Mouse (Mus musculus) frontal cortex, adult (tissue): ENCODE data around the gene Gm48551.

Experiments used
- ATAC-seq: cut with Nextera tagmentation; 2 replicates; pipeline ENCODE4 v1.9.2; 2017; ENCODE audit warnings: mild to moderate bottlenecking, moderate library complexity, mixed read lengths; ENCODE audit not compliant: low TSS enrichment

Gm48551 gene

DNA sequence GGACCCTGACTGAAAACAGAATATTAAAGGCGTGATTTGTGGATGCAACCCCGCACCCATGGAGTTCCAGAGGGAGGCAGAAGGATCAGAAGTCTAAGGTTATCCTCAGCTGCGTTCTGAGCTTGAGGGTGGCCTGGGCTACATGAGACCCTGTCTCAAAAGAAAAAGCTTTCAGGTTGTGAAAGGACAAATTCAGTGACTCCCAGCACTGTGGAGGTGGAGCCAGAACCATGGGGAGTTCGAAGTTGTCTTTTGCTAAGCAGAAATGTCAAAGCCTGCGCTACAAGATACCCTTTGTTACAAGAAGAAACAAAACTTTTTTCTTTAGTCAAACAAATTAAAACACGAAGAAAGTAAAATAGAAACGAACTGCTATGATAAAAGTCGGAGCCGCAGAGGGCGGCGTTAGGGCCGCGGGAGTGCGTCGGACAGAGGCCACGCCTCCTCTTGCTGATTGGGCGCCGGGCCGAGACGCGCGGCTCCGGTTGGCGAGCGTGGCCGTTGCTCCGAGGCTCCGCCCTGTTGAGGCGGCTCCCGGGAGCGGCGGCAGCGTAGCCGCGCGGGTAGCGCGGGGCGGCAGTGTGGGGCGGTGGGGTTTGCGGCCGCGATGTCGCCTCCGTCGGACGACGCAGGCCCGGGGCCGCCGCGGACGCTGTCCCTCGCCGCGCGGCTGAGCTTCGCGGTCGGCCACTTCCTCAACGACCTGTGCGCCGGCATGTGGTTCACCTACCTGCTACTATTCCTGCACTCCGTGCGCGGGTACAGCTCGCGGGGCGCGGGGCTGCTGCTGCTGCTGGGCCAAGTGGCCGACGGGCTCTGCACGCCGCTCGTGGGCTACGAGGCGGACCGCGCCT lies 27.0 kb upstream of the Gm48551 start, which contains the start of gene Mfsd12:
Gene Mfsd12, plus strand, starts transcription at position 501 of the 854 bp plus-strand sequence.
- ATAC-seq: peak; percentile 91

- ATAC-seq: no peak
Measured at GRCm38 (mm10) chr10:81358209-81358608, 26.1 kb upstream of the Gm48551 start.

DNA sequence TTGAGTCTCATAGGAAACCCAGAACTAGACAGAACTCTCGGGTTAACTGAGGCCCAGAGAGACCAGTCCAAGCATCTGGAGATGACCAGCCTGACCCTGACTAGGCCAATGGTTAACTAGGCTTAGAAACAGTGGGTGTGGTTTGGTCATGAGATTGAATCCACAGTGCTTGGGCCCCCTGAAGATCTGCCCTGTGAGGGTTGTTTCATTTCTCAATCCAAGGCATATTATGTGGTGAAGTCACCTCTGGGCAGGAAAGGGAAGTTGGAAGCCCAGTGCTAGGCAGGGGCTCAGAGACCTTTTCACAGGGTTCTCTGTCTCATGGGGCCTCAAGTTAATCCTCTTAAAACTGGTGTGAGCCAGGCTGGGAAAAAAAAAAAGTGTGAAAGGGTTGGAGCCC lies 25.4 kb upstream of the Gm48551 start:
- no peak for ATAC-seq

GRCm38 (mm10) chr10:81360721-81361120 lies 23.5 kb upstream of the Gm48551 start:
- ATAC-seq: no peak

GRCm38 (mm10) chr10:81362336-81362949 lies 21.8 kb upstream of the Gm48551 start:
- ATAC-seq: no peak

GRCm38 (mm10) chr10:81363436-81364346 lies 20.6 kb upstream of the Gm48551 start:
- ATAC-seq: 0 out of 2 replicates have a peak, but pooled peaks have one; percentile 14

GRCm38 (mm10) chr10:81364666-81365065 lies 19.6 kb upstream of the Gm48551 start:
- ATAC-seq: no peak; the same call in 1 of the 2 replicates

- peak; percentile 56 for ATAC-seq
Measured at GRCm38 (mm10) chr10:81365073-81365472, 19.2 kb upstream of the Gm48551 start.

GRCm38 (mm10) chr10:81365672-81366476 lies 18.4 kb upstream of the Gm48551 start, which contains the start of gene 4930404N11Rik:
4930404N11Rik (minus strand) TSS chr10:81365816.
- 0 out of 2 replicates have a peak, but pooled peaks have one; percentile 7 for ATAC-seq

DNA sequence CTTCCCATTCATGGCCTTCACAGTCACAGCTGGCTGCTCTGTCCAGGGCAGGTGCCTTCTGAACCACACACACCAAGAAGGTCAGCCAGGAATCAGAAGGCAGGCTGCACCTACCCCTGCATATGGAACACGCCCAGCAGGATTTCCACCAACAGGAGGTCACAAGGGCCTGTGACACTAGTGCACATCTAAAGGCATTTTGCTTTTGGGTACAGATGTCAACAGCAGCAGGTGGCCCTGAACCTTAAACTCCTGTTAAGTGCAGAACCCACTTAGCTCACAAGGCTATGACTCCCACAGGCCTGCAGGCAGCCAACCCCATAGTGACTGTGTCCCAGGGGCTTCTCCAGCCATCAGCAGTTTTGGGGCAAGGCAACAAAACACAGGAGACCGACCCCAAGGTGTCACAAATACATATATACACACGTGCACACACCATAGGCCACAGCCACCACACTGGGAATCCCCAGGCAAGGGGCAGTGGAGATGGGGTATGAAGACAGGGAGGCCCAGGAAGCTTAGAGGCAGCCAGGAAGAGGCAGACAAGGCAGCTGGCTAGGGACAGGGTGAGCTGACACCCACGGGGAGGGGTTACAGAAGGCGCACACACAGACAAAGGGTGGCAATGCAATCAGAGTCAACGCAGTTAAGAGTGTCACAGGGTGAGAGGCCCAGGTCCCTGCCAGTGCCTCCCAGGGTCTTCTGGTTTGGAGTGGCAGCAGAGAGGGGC lies 17.6 kb upstream of the Gm48551 start:
- ATAC-seq: no peak

- no peak for ATAC-seq
Measured at GRCm38 (mm10) chr10:81367207-81367495, 17.1 kb upstream of the Gm48551 start.

DNA sequence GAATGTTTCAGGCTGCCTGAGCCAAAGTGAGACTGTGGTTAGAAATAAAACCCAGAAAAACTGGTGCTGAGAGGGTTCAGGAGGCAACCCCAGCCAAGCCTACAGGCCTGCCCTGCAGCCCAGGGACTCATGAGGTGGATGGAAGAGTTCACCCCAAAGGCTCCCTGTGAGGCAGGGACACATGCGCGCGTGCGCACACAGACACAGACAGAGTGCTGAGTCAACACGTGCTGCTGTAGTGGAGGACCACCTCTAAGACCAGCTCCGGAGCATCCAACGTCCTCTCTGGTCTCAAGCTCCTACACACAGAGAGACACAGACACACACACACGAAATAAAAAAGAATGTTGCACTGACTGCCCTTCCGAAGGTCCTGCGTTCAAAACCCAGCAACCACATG lies 8.9 kb upstream of the Gm48551 start:
- no peak for ATAC-seq

DNA sequence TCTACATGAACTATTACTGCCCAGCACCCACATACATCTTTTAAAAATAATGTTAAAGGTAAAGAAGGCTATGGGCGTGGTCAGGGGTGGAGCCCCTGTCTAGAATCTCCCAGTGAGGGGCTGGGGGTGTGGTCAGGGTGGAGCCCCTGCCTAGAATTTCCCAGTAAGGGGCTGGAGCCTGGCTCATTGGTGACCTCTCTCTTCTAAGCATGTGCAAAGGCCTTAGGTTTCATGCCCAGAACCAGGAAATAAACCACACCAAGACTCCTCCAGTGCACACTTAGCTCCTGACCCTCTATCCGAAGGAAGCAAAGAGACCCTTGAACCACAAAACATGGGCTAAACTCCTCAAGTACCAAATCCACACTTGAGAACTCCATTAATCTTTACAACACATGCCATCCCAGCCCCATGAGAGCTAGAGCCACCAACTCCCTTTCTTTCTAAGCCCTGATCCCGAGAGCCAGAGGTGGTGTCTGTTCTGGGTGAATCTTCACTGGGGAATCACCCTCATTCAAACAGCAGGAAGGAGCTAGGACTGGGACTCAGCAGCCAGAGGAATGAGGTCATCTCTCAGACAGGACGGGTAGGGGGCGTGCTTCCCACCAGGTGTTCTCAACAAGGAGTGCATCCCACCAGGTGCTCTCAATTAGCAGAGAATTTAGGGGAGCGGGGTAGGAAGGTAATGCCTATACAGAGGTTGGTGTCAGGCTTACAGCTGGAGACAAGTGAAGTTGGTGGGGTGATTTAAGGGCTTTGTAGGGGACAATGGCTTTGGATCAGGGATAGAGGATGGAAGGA lies 7.5 kb upstream of the Gm48551 start:
- ATAC-seq: no peak

DNA sequence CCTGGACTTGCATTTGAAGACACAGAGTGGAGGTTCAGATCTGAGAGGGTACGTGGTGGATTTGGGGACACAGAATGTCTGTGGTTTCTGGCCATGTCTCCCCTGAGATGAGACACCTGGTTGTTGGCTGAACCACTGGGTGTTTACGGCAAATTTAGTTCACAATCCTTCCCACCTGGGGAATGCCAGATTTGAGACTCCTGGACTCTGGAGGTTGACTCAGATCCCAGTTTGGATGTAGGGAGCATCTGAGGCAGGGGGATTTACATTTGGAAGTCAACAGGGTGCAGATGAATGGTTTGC lies 7.0 kb upstream of the Gm48551 start:
- no peak for ATAC-seq

GRCm38 (mm10) chr10:81377793-81378552 lies 6.3 kb upstream of the Gm48551 start, which contains the start of gene Fzr1:
Fzr1 (minus strand) TSS chr10:81378516.
- ATAC-seq: 0 out of 2 replicates have a peak, but pooled peaks have one; percentile 15

- ATAC-seq: peak; percentile 91
Measured at GRCm38 (mm10) chr10:81378553-81379182, 5.6 kb upstream of the Gm48551 start.

DNA sequence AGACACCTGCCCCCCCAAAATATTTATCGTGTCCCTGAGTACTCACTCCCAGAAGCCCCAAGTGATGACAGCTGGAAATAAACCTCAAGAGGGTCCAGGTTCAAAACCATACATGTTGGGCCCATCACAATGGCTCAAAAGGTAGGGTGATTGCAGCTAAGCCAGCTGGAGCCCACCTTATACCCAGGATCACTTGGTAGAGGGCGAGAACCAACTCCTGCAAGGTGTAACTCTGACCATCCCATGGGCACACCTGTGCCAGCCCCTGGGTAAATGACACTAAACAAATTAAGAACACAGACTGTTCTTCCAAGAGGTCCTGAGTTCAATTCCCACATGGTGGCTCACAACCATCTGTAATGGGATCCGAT lies 5.1 kb upstream of the Gm48551 start:
- no peak for ATAC-seq

DNA sequence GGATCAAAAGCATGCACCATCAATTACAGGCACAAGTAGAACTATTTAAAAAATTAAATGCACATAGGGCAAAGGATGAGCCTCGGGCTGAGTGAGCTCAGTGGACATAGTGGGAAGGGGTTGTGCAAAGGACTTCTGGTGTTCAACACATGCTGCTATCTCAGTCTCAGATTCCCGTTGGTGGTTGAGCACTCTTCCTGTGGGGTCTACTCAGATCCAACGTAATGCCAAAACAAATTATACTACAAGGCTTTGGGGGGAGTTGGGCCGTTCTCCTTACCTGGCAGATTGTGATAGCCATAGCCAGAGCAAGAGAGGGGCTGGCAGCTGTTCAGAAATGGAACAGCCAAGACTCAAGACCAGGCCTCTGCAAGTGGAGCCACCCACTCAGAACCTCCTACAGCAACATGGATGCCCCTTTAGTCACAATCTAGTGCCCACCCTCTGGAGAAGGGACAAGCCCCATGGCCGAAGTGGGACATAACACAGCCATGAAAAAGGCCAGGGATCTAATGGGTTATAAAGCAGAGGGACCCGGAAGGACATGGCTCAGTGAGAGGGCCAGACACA lies 4.4 kb upstream of the Gm48551 start:
- ATAC-seq: no peak
